Mouse (Mus musculus): ENCODE data around the gene Vsig10. TPM values are rescaled to one million over a fixed set of nuclear protein-coding genes. Genes with fewer than 3 reads are reported as not detected.

The Vsig10 gene
- total RNA-seq, 2 experiments from 2014 or later: 1.8 to 2.0 TPM

GRCm38 (mm10) chr5:117380199-117380598 lies 61.3 kb downstream of the Vsig10 start:
- DNase-seq (ENCODE audit: low spot score in 2 of 2): no peak

GRCm38 (mm10) chr5:117381785-117382184 lies 62.9 kb downstream of the Vsig10 start:
- no peak for DNase-seq (ENCODE audit: low spot score in 2 of 2)

- DNase-seq (ENCODE audit: low spot score in 2 of 2): no peak
Observed at GRCm38 (mm10) chr5:117383198-117383597, 64.3 kb downstream of the Vsig10 start.

GRCm38 (mm10) chr5:117388296-117388751 lies 69.4 kb downstream of the Vsig10 start:
- no peak for DNase-seq (ENCODE audit: low spot score in 2 of 2)

GRCm38 (mm10) chr5:117388877-117389276 lies 70.0 kb downstream of the Vsig10 start, which contains the start of gene Rfc5:
Rfc5 (minus strand) TSS chr5:117389047.
- peak; percentile 90 to 94 for DNase-seq (ENCODE audit: low spot score in 2 of 2)

- DNase-seq (ENCODE audit: low spot score in 2 of 2): no peak
Observed at GRCm38 (mm10) chr5:117390895-117391294, 72.0 kb downstream of the Vsig10 start.

- DNase-seq (ENCODE audit: low spot score in 2 of 2): no peak
Observed at GRCm38 (mm10) chr5:117395834-117396233, 77.0 kb downstream of the Vsig10 start.

- DNase-seq (ENCODE audit: low spot score in 2 of 2): no peak
Observed at GRCm38 (mm10) chr5:117396596-117397014, 77.7 kb downstream of the Vsig10 start.

- no peak for DNase-seq (ENCODE audit: low spot score in 2 of 2)
Observed at GRCm38 (mm10) chr5:117397371-117397770, 78.5 kb downstream of the Vsig10 start.

- DNase-seq (ENCODE audit: low spot score in 2 of 2): no peak
Observed at GRCm38 (mm10) chr5:117398007-117398550, 79.2 kb downstream of the Vsig10 start.

- DNase-seq (ENCODE audit: low spot score in 2 of 2): no peak
Observed at GRCm38 (mm10) chr5:117399281-117399680, 80.4 kb downstream of the Vsig10 start.

GRCm38 (mm10) chr5:117403609-117404008 lies 84.7 kb downstream of the Vsig10 start:
- DNase-seq (ENCODE audit: low spot score in 2 of 2): no peak

Other genes starting within 250 kb of the Vsig10 start
- gene Suds3, start 203.0 kb upstream of the Vsig10 start, total RNA-seq (2021): 100 to 1,000 TPM; 132 to 151 TPM
- gene Taok3, start 199.0 kb upstream of the Vsig10 start, total RNA-seq (2021): 10 to 100 TPM; 59.1 to 61.8 TPM
- gene Pebp1, start 31.5 kb upstream of the Vsig10 start, total RNA-seq (2021): 100 to 1,000 TPM; 759 to 778 TPM
- gene Wsb2, start 38.2 kb downstream of the Vsig10 start, total RNA-seq (2021): 100 to 1,000 TPM; 270 to 283 TPM
- gene Rfc5, start 70.0 kb downstream of the Vsig10 start, total RNA-seq (2021): 10 to 100 TPM; 16.8 to 18.8 TPM
- 10 to 100 TPM; 34.1 to 35.9 TPM for gene Ksr2, start 94.9 kb downstream of the Vsig10 start, total RNA-seq (2021)